Mouse (Mus musculus): ENCODE measurements around the gene Pex5. TPM values are rescaled to one million over a fixed set of nuclear protein-coding genes. Genes with fewer than 3 reads are reported as not detected.

Gene Pex5
- polyA plus RNA-seq, 1 experiment from 2014 or later, result 51.7 TPM

DNA sequence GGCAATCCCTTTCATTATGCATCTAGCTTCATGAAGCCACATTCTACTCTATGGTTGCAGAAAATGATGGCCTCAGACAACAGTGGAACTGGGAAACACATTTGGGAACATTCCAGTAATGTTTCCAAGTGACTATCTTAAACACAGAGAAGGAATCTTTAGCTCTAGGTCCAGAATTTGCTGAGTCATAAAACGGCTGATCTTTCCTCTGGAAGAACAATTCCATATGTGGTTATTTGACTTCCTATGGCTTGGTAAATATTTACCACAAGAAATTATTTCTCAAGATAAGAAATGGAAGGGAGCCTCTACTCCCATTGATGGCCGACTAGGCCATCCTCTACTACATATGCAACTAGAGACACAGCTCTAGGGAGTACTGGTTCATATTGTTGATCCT, 61.6 kb downstream of the Pex5 start:
- WGBS, result 85% methylated on average over 2 of the region's 2 CpGs
- DNase-seq (ENCODE audit: low spot score) (no peak), ATAC-seq (ENCODE audit: low FRiP score) (no peak)
- Histone ChIP-seq H3K4me3 (replicated peaks; ENCODE audit: low read length) (no peak overlapping the region), H3K9ac (no peak overlapping the region), H3K4me2 (replicated peaks) (no peak overlapping the region), H3K9me3 (ENCODE audit: control insufficient read depth, low read length) (no peaks in the 10 kb centered on the region), H3K4me1 (replicated peaks; ENCODE audit: control insufficient read depth, insufficient read depth, low read length) (no peaks in the 10 kb centered on the region), H3K36me3 (replicated peaks; ENCODE audit: control insufficient read depth, insufficient read depth) (no peaks in the 10 kb centered on the region), H3K27me3 (ENCODE audit: control insufficient read depth, insufficient read depth, low read length) (no peaks in the 10 kb centered on the region), H3K27ac (no peak overlapping the region)

Other genes starting within 250 kb of the Pex5 start
- gene Vmn2r27, start 183.2 kb downstream of the Pex5 start, polyA plus RNA-seq (2014; fragmentation: Nextera tagmentation; extraction: Ambion mirVana), result not detected in 2 replicates
- 0.27 and 0.67 TPM in 2 replicates for gene Cd163, start 110.4 kb downstream of the Pex5 start, polyA plus RNA-seq (2014; fragmentation: Nextera tagmentation; extraction: Ambion mirVana)
- 94.2 and 110 TPM in 2 replicates for gene Clstn3, start 49.7 kb upstream of the Pex5 start, polyA plus RNA-seq (2014; fragmentation: Nextera tagmentation; extraction: Ambion mirVana)
- 0.31 and 0.46 TPM in 2 replicates for gene C1rl, start 78.0 kb upstream of the Pex5 start, polyA plus RNA-seq (2014; fragmentation: Nextera tagmentation; extraction: Ambion mirVana)
- 0.20 and 0.26 TPM in 2 replicates for gene C1ra, start 97.3 kb upstream of the Pex5 start, polyA plus RNA-seq (2014; fragmentation: Nextera tagmentation; extraction: Ambion mirVana)
- 0.59 and 0.77 TPM in 2 replicates for gene C1s1, start 127.3 kb upstream of the Pex5 start, polyA plus RNA-seq (2014; fragmentation: Nextera tagmentation; extraction: Ambion mirVana)
- not detected in 2 replicates for gene C1rb, start 155.2 kb upstream of the Pex5 start, polyA plus RNA-seq (2014; fragmentation: Nextera tagmentation; extraction: Ambion mirVana)
- gene C1s2, start 221.0 kb upstream of the Pex5 start, polyA plus RNA-seq (2014; fragmentation: Nextera tagmentation; extraction: Ambion mirVana), result 0.07 TPM in 1 of 2 replicates, not detected in the other
- gene Lpcat3, start 248.0 kb upstream of the Pex5 start, polyA plus RNA-seq (2014; fragmentation: Nextera tagmentation; extraction: Ambion mirVana), result 42.4 and 42.9 TPM in 2 replicates

All from hindbrain, embryonic 14.5 days (tissue).